Mouse (Mus musculus): ENCODE measurements around the gene Ssh1. TPM values are rescaled to one million over a fixed set of nuclear protein-coding genes. Genes with fewer than 3 reads are reported as not detected.

Gene Ssh1
- 14.7 and 18.3 TPM in 2 replicates for polyA plus RNA-seq (2015; fragmentation: Nextera tagmentation; extraction: Ambion mirVana)

DNA sequence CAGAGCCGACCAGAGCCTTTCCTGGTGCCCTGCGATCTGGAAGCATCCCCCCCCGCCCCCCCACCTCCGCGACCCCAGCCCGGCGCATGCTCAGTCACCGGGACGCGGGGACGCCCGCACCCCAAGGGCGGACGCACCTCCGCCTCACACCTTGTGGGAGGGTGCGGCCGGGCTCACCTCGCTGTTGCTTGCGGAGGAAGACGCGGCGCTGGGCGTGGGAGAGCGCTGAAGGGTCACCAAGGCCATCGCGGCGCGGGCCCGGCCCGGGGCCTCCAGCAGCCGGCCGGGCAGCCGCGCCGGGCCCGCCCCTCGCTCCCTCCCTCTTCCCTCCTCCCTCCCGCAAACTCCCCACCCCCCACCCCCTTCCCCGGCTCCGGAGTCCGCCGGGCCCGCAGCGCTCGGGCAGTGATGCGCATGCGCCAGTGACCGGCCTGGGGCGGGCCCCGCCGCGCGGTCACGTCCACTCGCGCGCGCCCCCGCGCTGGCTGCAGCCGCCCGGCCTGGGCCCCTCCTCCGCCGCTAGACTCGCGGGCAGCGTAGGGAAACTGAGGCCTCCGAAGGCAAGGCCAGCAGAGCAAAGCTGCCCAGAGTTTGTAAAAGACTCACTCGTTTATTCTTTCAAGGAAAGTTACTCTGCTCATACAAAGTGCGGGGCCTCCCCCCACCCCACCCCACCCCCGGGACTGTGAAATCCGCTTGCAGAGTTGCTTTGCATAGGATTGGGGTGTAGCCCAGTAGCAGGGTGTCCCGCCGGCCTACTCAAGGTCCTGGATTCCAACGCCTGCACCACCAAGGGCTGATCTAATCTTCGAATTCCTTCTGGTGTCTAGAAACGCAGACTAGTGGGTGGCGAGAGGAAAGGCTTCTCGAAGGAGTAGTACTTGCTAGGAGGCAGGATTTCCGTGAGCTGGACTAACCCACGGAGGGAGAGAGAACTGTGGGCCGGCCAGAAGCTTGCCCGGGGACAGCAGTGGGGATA, at the start of gene Ssh1:
Ssh1 (minus strand) TSS at position 408 of the 979 bp plus-strand sequence.
- ATAC-seq (replicated peaks; ENCODE audit: low FRiP score) = peak; percentile 87

DNA sequence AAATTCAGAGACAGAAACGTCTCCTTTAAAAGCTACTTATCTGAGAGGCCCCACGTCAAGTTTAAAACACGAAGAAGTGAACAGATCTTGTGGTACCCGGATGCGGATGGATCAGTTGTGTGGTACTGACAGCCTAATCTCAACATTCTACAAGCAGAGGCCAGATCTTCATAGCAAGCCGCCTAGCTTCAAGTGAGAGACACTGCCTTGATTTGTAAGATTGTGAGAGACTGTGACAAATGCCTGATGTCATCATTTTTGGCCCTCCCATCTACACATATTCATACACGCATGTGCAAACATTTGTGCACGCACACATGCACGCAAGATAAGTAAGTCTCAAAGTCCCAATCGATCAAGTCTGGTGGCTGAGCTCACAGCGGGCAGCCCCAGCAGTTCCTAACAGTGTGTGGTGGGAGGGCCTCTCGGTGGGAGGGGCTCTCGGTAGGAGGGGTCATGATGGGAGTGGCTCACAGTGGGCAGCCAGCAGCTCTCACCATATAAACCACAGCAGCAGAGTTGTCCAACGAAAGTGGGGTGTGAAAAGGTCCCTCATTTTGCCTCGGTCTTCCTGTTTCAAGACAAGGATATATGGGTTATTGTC, 47.7 kb upstream of the Ssh1 start:
- WGBS = 20% methylated on average over 15 of the region's 15 CpGs
- H3K9ac ChIP-seq = no peak overlapping the region
- H3K27ac ChIP-seq = no peak overlapping the region
- no peaks in the 10 kb centered on the region for H3K36me3 ChIP-seq
- peak; percentile 90 for ATAC-seq (replicated peaks; ENCODE audit: low FRiP score)
- peaks cover 17% of the 10 kb centered on the region for H3K4me1 ChIP-seq
- H3K4me2 ChIP-seq = peak overlapping the region; percentile 43
- no peak overlapping the region; the same call in 1 of the 2 replicates for H3K4me3 ChIP-seq (replicated peaks)
- 0 out of 2 replicates have a peak, but pooled peaks cover 3% of the 10 kb centered on the region for H3K27me3 ChIP-seq
- H3K9me3 ChIP-seq (replicated peaks) = no peaks in the 10 kb centered on the region

More for the DNA sequence above, at the start of gene Ssh1:
- peak within 1 kb of the TSS; percentile 92 for H3K27ac ChIP-seq
- WGBS = 1% methylated on average over 64 of the region's 83 CpGs
- peak within 1 kb of the TSS; percentile 77 for H3K4me2 ChIP-seq
- H3K36me3 ChIP-seq = peaks cover 6% of the 10 kb centered on the region
- H3K27me3 ChIP-seq = no peaks in the 10 kb centered on the region
- peak within 1 kb of the TSS; percentile 88 for H3K4me3 ChIP-seq (replicated peaks)
- H3K9ac ChIP-seq = peak within 1 kb of the TSS; percentile 81
- peaks cover 44% of the 10 kb centered on the region for H3K4me1 ChIP-seq
- no peaks in the 10 kb centered on the region for H3K9me3 ChIP-seq (replicated peaks)

- Histone ChIP-seq H3K4me3 (replicated peaks) (no peak overlapping the region), H3K4me2 (no peak overlapping the region), H3K9ac (no peak overlapping the region), H3K27ac (no peak overlapping the region), H3K9me3 (replicated peaks) (no peaks in the 10 kb centered on the region), H3K27me3 (0 out of 2 replicates have a peak, but pooled peaks cover 3% of the 10 kb centered on the region), H3K4me1 (peaks cover 18% of the 10 kb centered on the region), H3K36me3 (no peaks in the 10 kb centered on the region)
- 70% methylated on average over 1 of the region's 1 CpGs for WGBS
- ATAC-seq (replicated peaks; ENCODE audit: low FRiP score) = no peak
Observed at GRCm38 (mm10) chr5:114040911-114041310, 47.2 kb upstream of the Ssh1 start.

- 24% methylated on average over 8 of the region's 8 CpGs for WGBS
- Histone ChIP-seq H3K9me3 (replicated peaks) (no peaks in the 10 kb centered on the region), H3K27ac (no peak overlapping the region), H3K4me1 (peaks cover 22% of the 10 kb centered on the region), H3K4me2 (no peak overlapping the region), H3K27me3 (0 out of 2 replicates have a peak, but pooled peaks cover 3% of the 10 kb centered on the region), H3K36me3 (no peaks in the 10 kb centered on the region), H3K4me3 (replicated peaks) (no peak overlapping the region), H3K9ac (no peak overlapping the region)
- ATAC-seq (replicated peaks; ENCODE audit: low FRiP score) = no peak
Observed at GRCm38 (mm10) chr5:114040508-114040907, 46.8 kb upstream of the Ssh1 start.

GRCm38 (mm10) chr5:114035111-114035510, 41.4 kb upstream of the Ssh1 start:
- Histone ChIP-seq H3K4me2 (0 out of 2 replicates have a peak overlapping the region, but pooled peaks have one; percentile 7), H3K27me3 (no peaks in the 10 kb centered on the region), H3K4me1 (peaks cover 16% of the 10 kb centered on the region), H3K9ac (no peak overlapping the region), H3K36me3 (no peaks in the 10 kb centered on the region), H3K4me3 (replicated peaks) (no peak overlapping the region), H3K9me3 (replicated peaks) (no peaks in the 10 kb centered on the region), H3K27ac (peak overlapping the region; percentile 45)
- 29% methylated on average over 10 of the region's 10 CpGs for WGBS
- peak; percentile 93 for ATAC-seq (replicated peaks; ENCODE audit: low FRiP score)

DNA sequence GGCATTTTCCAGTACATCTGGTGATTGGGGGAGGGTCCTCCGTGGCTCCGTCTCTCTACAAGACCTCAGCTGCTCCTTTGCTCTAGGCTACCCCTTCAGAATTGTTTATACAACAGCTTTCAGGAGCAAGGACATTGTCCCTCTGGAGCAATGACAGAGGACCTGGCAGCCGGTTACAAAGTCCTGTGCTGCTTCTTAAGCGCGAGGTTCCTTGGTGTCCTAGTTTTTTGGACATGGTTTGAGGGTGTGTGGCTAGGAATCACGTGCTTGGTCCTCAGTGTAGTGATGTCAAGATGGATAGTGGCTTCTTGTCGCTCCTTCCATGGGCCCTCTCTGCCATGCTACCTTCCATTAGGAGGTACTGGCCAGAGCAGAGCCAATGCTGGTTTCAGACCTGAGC, 40.7 kb upstream of the Ssh1 start:
- no peaks in the 10 kb centered on the region for H3K9me3 ChIP-seq (replicated peaks)
- H3K4me3 ChIP-seq (replicated peaks) = no peak overlapping the region
- H3K9ac ChIP-seq = no peak overlapping the region
- WGBS = 83% methylated on average over 7 of the region's 7 CpGs
- peak overlapping the region; percentile 45 for H3K27ac ChIP-seq
- H3K36me3 ChIP-seq = no peaks in the 10 kb centered on the region
- ATAC-seq (replicated peaks; ENCODE audit: low FRiP score) = no peak
- H3K4me2 ChIP-seq = no peak overlapping the region
- H3K4me1 ChIP-seq = peaks cover 16% of the 10 kb centered on the region
- no peaks in the 10 kb centered on the region for H3K27me3 ChIP-seq

DNA sequence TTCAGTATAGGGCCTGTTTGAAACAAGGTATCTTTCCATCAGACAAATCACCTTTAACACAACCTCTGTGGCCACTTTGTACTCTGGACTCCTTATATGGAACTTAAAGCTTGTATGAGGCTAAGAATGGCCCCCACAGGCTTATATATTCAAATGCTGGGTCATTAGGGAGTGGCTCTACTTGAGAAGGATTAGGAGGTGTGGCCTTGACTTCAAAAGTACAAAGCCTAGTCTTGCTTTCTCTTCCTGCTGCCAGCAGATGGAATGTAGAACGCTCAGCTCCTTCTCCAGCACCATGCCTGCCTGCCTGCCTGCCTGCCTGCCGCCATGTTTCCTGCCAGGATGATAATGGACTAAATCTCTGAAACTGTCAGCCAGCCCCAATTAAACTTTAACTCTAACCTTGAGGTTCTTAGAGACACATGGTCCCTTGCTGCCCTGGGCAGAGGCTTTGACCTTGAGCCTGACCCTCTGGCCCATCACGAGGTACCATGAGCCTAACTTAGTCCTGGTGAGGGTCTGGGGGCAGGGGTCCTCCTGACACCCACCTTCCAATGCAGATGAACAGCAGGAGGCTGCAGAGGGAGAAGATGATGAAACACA, 38.6 kb upstream of the Ssh1 start:
- no peak overlapping the region for H3K27ac ChIP-seq
- peaks cover 16% of the 10 kb centered on the region for H3K4me1 ChIP-seq
- H3K36me3 ChIP-seq = no peaks in the 10 kb centered on the region
- ATAC-seq (replicated peaks; ENCODE audit: low FRiP score) = no peak
- H3K9me3 ChIP-seq (replicated peaks) = no peaks in the 10 kb centered on the region
- H3K4me3 ChIP-seq (replicated peaks) = no peak overlapping the region
- no peak overlapping the region for H3K4me2 ChIP-seq
- no peaks in the 10 kb centered on the region for H3K27me3 ChIP-seq
- no peak overlapping the region for H3K9ac ChIP-seq
- WGBS = 81% methylated on average over 3 of the region's 3 CpGs

DNA sequence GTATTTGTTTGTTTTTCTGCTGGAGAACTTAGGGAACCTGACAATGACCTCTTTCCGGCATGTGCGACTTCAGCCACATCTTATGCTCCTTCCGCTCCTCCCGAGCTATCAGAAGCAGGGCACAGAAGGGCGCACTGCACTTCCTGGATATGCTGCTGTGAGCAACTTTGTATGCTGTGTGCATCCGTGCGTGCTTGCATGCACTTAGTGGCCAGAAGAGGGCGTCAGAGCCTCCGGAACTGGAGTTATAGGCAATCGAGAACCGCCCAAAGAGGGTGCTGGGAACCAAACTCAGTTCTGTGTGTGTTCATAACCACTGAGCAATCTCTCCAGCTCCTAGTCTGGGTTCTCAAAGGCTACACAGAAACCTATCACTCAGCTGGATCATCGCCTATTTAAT, 37.0 kb upstream of the Ssh1 start:
- Histone ChIP-seq H3K4me2 (no peak overlapping the region), H3K9me3 (replicated peaks) (no peaks in the 10 kb centered on the region), H3K27ac (no peak overlapping the region), H3K4me1 (peaks cover 10% of the 10 kb centered on the region), H3K27me3 (no peaks in the 10 kb centered on the region), H3K36me3 (no peaks in the 10 kb centered on the region), H3K9ac (no peak overlapping the region), H3K4me3 (replicated peaks) (no peak overlapping the region)
- no peak for ATAC-seq (replicated peaks; ENCODE audit: low FRiP score)
- WGBS = 83% methylated on average over 12 of the region's 12 CpGs

GRCm38 (mm10) chr5:114028111-114028510, 34.4 kb upstream of the Ssh1 start:
- Histone ChIP-seq H3K27ac (no peak overlapping the region), H3K9ac (no peak overlapping the region), H3K4me1 (peaks cover 9% of the 10 kb centered on the region; the same call in 1 of the 2 replicates), H3K36me3 (no peaks in the 10 kb centered on the region), H3K9me3 (replicated peaks) (no peaks in the 10 kb centered on the region), H3K4me2 (no peak overlapping the region), H3K4me3 (replicated peaks) (no peak overlapping the region), H3K27me3 (no peaks in the 10 kb centered on the region)
- ATAC-seq (replicated peaks; ENCODE audit: low FRiP score) = no peak
- 84% methylated on average over 12 of the region's 12 CpGs for WGBS

- H3K9me3 ChIP-seq (replicated peaks) = no peaks in the 10 kb centered on the region
Observed at GRCm38 (mm10) chr5:114027217-114027944, 33.7 kb upstream of the Ssh1 start.

GRCm38 (mm10) chr5:114024885-114025284, 31.2 kb upstream of the Ssh1 start:
- peak overlapping the region; percentile 33; the same call in 1 of the 2 replicates for H3K4me2 ChIP-seq
- H3K36me3 ChIP-seq = no peaks in the 10 kb centered on the region
- no peak overlapping the region for H3K9ac ChIP-seq
- H3K9me3 ChIP-seq (replicated peaks) = no peaks in the 10 kb centered on the region
- no peak for ATAC-seq (replicated peaks; ENCODE audit: low FRiP score)
- no peak overlapping the region for H3K4me3 ChIP-seq (replicated peaks)
- 14% methylated on average over 10 of the region's 10 CpGs for WGBS
- H3K27ac ChIP-seq = no peak overlapping the region
- peaks cover 9% of the 10 kb centered on the region; the same call in 1 of the 2 replicates for H3K4me1 ChIP-seq
- H3K27me3 ChIP-seq = no peaks in the 10 kb centered on the region

More at GRCm38 (mm10) chr5:114027217-114027944, 33.7 kb upstream of the Ssh1 start:
- Histone ChIP-seq H3K27ac (no peak overlapping the region), H3K36me3 (no peaks in the 10 kb centered on the region), H3K27me3 (no peaks in the 10 kb centered on the region), H3K9ac (no peak overlapping the region), H3K4me3 (replicated peaks) (no peak overlapping the region), H3K4me1 (peaks cover 9% of the 10 kb centered on the region; the same call in 1 of the 2 replicates), H3K4me2 (no peak overlapping the region)
- 82% methylated on average over 12 of the region's 12 CpGs for WGBS
- no peak for ATAC-seq (replicated peaks; ENCODE audit: low FRiP score)
